Mouse (Mus musculus): Measurements from ENCODE around the gene Rd3l. TPM values are rescaled to one million over a fixed set of nuclear protein-coding genes. Genes with fewer than 3 reads are reported as not detected.

Gene Rd3l
- not detected in 2 replicates for polyA plus RNA-seq (2016; fragmentation: Nextera tagmentation; extraction: Ambion mirVana)

DNA sequence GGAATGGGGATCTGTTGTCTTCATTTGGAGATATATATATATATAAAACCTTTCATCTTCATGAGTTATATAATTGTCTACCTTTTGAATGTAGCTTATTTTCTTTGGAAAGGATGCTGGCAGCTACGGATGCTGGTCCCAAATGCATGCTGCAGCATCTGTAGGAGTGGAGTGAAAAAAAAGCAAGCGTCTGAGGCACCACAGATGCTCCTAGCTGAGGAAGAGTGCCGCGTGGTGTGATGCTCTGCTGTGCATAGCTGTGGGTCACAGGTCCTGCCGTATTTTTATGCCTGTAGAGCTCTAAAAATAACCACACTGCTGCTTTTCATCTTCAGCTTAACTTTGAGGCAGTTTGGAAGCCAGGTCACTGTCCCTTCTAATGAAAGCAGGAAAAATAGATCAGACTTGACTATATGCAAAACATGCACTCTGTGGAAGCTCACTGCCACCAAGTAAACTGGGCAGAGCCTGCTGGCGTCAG lies at the start of gene Rd3l:
Gene Rd3l, minus strand, starts transcription at position 431 of the 481 bp plus-strand sequence.
- no peak within 1 kb of the TSS for H3K9ac ChIP-seq
- H3K36me3 ChIP-seq: no peaks in the 10 kb centered on the region
- ATAC-seq (ENCODE audit: low FRiP score, low read depth): no peak
- H3K4me3 ChIP-seq: no peak within 1 kb of the TSS
- no peaks in the 10 kb centered on the region for H3K9me3 ChIP-seq
- H3K4me2 ChIP-seq (replicated peaks): no peak within 1 kb of the TSS
- WGBS: 72% methylated on average over 6 of the region's 6 CpGs
- H3K27me3 ChIP-seq (replicated peaks): no peaks in the 10 kb centered on the region
- H3K27ac ChIP-seq: no peak within 1 kb of the TSS
- no peaks in the 10 kb centered on the region for H3K4me1 ChIP-seq

GRCm38 (mm10) chr12:112027408-112027807 lies 46.3 kb upstream of the Rd3l start:
- no peaks in the 10 kb centered on the region for H3K36me3 ChIP-seq
- H3K9ac ChIP-seq: no peak overlapping the region
- no peaks in the 10 kb centered on the region for H3K4me1 ChIP-seq
- H3K4me3 ChIP-seq: no peak overlapping the region
- no peaks in the 10 kb centered on the region for H3K9me3 ChIP-seq
- H3K27me3 ChIP-seq (replicated peaks): no peaks in the 10 kb centered on the region
- ATAC-seq (ENCODE audit: low FRiP score, low read depth): no peak
- H3K4me2 ChIP-seq (replicated peaks): no peak overlapping the region
- 73% methylated on average over 4 of the region's 4 CpGs for WGBS
- no peak overlapping the region for H3K27ac ChIP-seq

DNA sequence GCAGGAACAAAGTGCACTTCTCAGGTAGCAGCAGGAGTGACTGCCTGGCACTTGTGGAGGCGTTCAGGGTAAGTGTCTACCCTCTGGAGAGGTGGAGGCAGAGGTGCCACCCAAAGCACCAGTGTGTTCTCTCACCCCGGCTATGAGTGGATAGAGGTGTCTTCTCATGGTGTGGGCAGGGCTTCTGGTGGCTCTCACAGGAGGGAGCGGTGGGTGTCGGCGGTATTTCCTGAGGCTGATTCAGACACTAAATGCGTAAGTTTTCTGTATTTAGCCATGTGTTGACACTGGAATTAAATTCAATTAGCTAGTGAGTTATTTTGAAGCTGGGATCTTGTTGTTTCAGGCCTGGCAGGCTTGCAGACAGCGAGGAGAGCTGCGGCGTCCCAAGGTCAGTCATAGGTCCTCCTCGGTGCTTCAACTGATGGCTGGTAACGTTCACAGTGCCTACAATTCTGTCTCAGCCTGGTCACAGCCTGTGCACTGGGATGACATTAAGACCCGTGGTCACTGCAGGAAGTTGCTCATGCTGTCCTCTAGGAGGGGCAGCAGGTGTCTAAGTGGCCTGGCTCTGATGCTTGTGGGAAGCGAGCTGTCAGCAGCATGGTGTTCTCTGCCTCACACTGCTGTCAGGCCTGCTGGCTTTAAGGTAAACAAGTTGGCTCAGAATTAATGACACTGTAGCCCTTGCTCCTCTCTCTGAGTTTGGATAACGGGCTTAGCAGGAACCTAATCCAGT lies 45.0 kb upstream of the Rd3l start:
- ATAC-seq (ENCODE audit: low FRiP score, low read depth): no peak
- H3K9ac ChIP-seq: no peak overlapping the region
- no peak overlapping the region for H3K4me3 ChIP-seq
- H3K4me2 ChIP-seq (replicated peaks): no peak overlapping the region
- H3K36me3 ChIP-seq: no peaks in the 10 kb centered on the region
- H3K4me1 ChIP-seq: no peaks in the 10 kb centered on the region
- 84% methylated on average over 14 of the region's 14 CpGs for WGBS
- no peaks in the 10 kb centered on the region for H3K27me3 ChIP-seq (replicated peaks)
- H3K27ac ChIP-seq: no peak overlapping the region
- peaks cover 5% of the 10 kb centered on the region for H3K9me3 ChIP-seq

DNA sequence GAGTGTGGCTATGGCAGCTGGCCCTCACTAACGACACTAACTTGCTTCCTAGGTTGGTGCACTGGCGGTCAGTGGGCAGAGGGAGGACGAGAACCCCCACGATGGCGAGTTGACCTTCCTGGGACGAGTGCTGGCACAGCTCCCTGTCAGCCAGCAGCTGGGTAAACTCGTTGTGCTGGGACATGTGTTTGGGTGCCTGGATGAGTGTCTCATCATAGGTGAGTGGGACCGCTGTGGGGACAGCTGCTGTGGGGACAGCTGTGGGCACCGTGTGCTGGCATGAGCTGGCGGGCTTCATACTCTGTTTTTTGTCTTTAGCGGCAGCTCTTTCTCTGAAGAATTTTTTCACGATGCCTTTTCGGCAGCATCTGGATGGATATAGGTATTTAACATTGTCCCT lies 44.3 kb upstream of the Rd3l start:
- no peak overlapping the region for H3K27ac ChIP-seq
- no peaks in the 10 kb centered on the region for H3K36me3 ChIP-seq
- H3K4me3 ChIP-seq: no peak overlapping the region
- no peaks in the 10 kb centered on the region for H3K27me3 ChIP-seq (replicated peaks)
- no peak for ATAC-seq (ENCODE audit: low FRiP score, low read depth)
- WGBS: 91% methylated on average over 13 of the region's 13 CpGs
- H3K4me2 ChIP-seq (replicated peaks): no peak overlapping the region
- peaks cover 5% of the 10 kb centered on the region for H3K9me3 ChIP-seq
- H3K4me1 ChIP-seq: no peaks in the 10 kb centered on the region
- no peak overlapping the region for H3K9ac ChIP-seq

- WGBS: 73% methylated on average over 17 of the region's 17 CpGs
- H3K36me3 ChIP-seq: no peaks in the 10 kb centered on the region
- H3K4me2 ChIP-seq (replicated peaks): no peak overlapping the region
- H3K9me3 ChIP-seq: peaks cover 7% of the 10 kb centered on the region
- no peak for ATAC-seq (ENCODE audit: low FRiP score, low read depth)
- no peak overlapping the region for H3K27ac ChIP-seq
- H3K4me3 ChIP-seq: no peak overlapping the region
- H3K9ac ChIP-seq: no peak overlapping the region
- no peaks in the 10 kb centered on the region for H3K27me3 ChIP-seq (replicated peaks)
- no peaks in the 10 kb centered on the region for H3K4me1 ChIP-seq
These were observed 43.6 kb upstream of the Rd3l start for GRCm38 (mm10) chr12:112024581-112025310.

DNA sequence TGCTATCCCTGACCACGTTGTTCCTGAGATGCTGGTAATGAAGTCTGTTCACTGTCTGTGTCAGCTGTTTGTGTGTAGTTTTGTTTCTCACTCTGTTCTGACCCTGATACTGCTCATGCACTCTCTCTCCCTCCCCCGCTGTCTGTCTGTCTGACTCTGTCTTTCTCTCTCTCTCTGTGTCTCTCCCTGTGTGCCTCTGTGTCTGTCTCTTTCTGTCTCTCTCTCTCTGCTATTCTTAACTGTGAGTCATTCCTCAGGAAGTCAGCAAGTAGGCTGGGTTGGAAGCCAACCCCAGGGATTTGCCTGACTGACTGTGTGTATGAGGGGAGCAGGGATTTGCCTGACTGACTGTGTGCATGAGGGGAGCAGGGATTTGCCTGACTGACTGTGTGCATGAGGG lies 42.2 kb upstream of the Rd3l start:
- Histone ChIP-seq H3K4me1 (no peaks in the 10 kb centered on the region), H3K4me2 (replicated peaks) (no peak overlapping the region), H3K27me3 (replicated peaks) (no peaks in the 10 kb centered on the region), H3K9me3 (peaks cover 7% of the 10 kb centered on the region), H3K4me3 (no peak overlapping the region), H3K27ac (no peak overlapping the region), H3K9ac (no peak overlapping the region), H3K36me3 (no peaks in the 10 kb centered on the region)
- ATAC-seq (ENCODE audit: low FRiP score, low read depth): no peak
- 82% methylated on average over 2 of the region's 2 CpGs for WGBS

- 84% methylated on average over 4 of the region's 4 CpGs for WGBS
These were observed 35.2 kb upstream of the Rd3l start for GRCm38 (mm10) chr12:112016346-112016745.

GRCm38 (mm10) chr12:112013271-112013801 lies 32.2 kb upstream of the Rd3l start:
- H3K9ac ChIP-seq: no peak overlapping the region
- no peaks in the 10 kb centered on the region; the same call in 1 of the 2 replicates for H3K4me1 ChIP-seq
- H3K27ac ChIP-seq: no peak overlapping the region
- no peaks in the 10 kb centered on the region for H3K27me3 ChIP-seq (replicated peaks)
- H3K4me2 ChIP-seq (replicated peaks): peak overlapping the region; percentile 49
- WGBS: 17% methylated on average over 14 of the region's 14 CpGs
- H3K36me3 ChIP-seq: no peaks in the 10 kb centered on the region
- no peaks in the 10 kb centered on the region for H3K9me3 ChIP-seq
- H3K4me3 ChIP-seq: no peak overlapping the region
- ATAC-seq (ENCODE audit: low FRiP score, low read depth): 0 out of 2 replicates have a peak, but pooled peaks have one; percentile 48

More at GRCm38 (mm10) chr12:112016346-112016745, 35.2 kb upstream of the Rd3l start:
- H3K4me1 ChIP-seq: no peaks in the 10 kb centered on the region; the same call in 1 of the 2 replicates
- ATAC-seq (ENCODE audit: low FRiP score, low read depth): no peak
- H3K4me2 ChIP-seq (replicated peaks): no peak overlapping the region
- no peaks in the 10 kb centered on the region for H3K27me3 ChIP-seq (replicated peaks)
- H3K9me3 ChIP-seq: peaks cover 3% of the 10 kb centered on the region; the same call in 1 of the 2 replicates
- no peaks in the 10 kb centered on the region for H3K36me3 ChIP-seq
- no peak overlapping the region for H3K4me3 ChIP-seq
- H3K27ac ChIP-seq: no peak overlapping the region
- H3K9ac ChIP-seq: no peak overlapping the region

DNA sequence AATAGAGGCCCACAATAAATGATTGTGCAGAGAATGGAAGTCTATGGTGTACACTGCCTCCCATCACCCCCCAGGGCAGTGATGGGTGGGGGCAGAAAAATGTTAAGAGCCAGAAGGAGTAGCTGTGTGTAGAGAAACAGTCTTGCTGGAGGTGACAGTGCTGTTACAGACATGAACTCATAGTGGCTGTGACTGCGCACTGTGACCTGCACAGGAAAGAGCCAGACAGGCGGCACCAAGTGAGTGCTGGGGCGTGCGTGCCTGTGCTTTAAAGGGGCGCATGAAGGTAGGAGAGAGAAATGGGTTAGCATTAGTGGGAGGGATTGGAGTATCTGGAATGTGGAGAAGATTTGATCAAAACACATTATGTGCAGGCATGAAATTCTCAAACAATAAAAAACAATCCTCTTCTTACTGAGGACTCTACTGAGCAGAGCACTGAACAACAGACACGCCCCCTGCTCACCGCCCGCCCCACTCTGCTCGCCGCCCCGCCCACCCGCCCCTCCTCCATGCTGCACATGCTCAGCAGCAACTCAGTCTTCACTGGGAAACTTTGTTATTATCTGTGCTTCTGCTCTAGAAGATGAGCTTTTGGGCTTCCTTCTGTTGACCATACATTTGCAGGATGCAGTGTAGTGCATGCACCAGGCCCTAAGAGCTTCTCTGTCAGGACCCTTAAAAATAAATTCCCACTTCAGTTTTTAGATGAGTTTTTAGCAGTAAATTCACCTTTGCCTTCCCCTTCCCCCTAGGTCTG lies 31.6 kb upstream of the Rd3l start:
- no peaks in the 10 kb centered on the region for H3K27me3 ChIP-seq (replicated peaks)
- H3K36me3 ChIP-seq: no peaks in the 10 kb centered on the region
- H3K9ac ChIP-seq: no peak overlapping the region
- H3K9me3 ChIP-seq: no peaks in the 10 kb centered on the region
- peak; percentile 92 for ATAC-seq (ENCODE audit: low FRiP score, low read depth)
- H3K4me3 ChIP-seq: no peak overlapping the region
- no peak overlapping the region for H3K27ac ChIP-seq
- WGBS: 31% methylated on average over 12 of the region's 12 CpGs
- no peaks in the 10 kb centered on the region; the same call in 1 of the 2 replicates for H3K4me1 ChIP-seq
- H3K4me2 ChIP-seq (replicated peaks): peak overlapping the region; percentile 49

DNA sequence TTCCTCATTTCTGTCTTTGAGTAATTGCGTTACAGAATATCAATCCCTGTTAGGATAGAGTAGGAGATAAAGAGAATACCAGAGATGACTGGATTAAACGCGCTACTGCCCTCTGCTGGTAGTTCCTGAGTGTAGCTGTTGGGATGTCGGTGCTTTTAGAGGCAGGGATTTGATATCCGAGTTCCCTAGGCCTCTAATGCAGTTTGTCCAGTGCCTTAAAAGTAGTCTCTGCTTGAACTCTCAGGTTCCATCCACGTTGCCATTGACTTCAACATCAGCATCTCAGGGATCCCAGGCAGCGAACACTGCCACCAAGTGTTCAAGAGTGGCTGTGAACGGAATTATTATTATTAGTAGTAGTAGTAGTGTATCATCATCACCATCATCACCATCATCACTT lies 20.1 kb upstream of the Rd3l start:
- Histone ChIP-seq H3K4me1 (no peaks in the 10 kb centered on the region), H3K9me3 (no peaks in the 10 kb centered on the region), H3K4me2 (replicated peaks) (no peak overlapping the region), H3K4me3 (no peak overlapping the region), H3K27ac (no peak overlapping the region), H3K36me3 (no peaks in the 10 kb centered on the region), H3K9ac (no peak overlapping the region), H3K27me3 (replicated peaks) (no peaks in the 10 kb centered on the region)
- ATAC-seq (ENCODE audit: low FRiP score, low read depth): no peak
- WGBS: 27% methylated on average over 8 of the region's 8 CpGs

DNA sequence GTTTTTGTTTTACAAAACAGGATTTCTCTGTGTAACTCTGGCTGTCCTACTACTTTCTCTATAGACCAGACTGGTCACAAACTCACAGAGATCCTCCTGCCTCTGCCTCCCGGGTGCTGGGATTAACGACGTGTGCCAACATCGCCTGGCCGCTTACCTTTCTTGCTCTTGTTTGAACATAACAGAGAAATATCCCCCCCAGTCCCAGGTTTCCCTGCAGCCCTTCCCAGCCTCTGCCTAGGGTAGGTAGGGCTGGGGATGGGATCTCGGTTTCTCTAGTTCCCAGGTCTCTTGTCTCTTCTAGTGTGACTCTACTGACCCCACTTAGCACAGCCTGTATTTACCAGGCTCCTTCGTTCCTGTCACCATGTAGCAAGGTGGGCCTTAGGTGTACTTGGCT lies 18.6 kb upstream of the Rd3l start:
- H3K4me2 ChIP-seq (replicated peaks): no peak overlapping the region
- no peaks in the 10 kb centered on the region for H3K36me3 ChIP-seq
- H3K4me3 ChIP-seq: no peak overlapping the region
- no peak for ATAC-seq (ENCODE audit: low FRiP score, low read depth)
- H3K9ac ChIP-seq: no peak overlapping the region
- no peaks in the 10 kb centered on the region for H3K9me3 ChIP-seq
- WGBS: 93% methylated on average over 7 of the region's 7 CpGs
- no peaks in the 10 kb centered on the region for H3K27me3 ChIP-seq (replicated peaks)
- no peaks in the 10 kb centered on the region for H3K4me1 ChIP-seq
- H3K27ac ChIP-seq: no peak overlapping the region

DNA sequence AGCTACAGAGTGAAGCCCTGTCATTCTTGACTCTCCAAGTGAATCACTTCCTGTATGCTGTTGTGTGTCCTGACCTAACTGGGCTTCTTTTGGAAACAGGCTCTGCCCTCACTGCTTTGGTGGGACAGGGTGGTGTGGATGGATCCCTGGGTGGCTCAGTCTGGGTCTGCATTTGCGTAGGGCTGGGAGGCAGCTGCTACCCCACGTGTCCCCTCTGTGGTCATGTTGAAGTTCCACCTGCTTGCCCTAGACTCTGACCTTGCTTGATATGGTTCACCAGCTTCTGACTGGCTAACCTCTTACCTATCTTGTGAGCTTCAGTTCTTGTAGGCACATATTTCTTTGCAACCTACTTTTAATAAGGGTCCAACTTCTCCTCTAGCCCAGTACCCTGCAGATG lies 14.0 kb upstream of the Rd3l start:
- no peak overlapping the region for H3K4me3 ChIP-seq
- no peaks in the 10 kb centered on the region for H3K4me1 ChIP-seq
- H3K4me2 ChIP-seq (replicated peaks): no peak overlapping the region
- no peak overlapping the region for H3K27ac ChIP-seq
- H3K36me3 ChIP-seq: no peaks in the 10 kb centered on the region
- 93% methylated on average over 2 of the region's 2 CpGs for WGBS
- no peak for ATAC-seq (ENCODE audit: low FRiP score, low read depth)
- no peaks in the 10 kb centered on the region for H3K9me3 ChIP-seq
- H3K9ac ChIP-seq: no peak overlapping the region
- H3K27me3 ChIP-seq (replicated peaks): no peaks in the 10 kb centered on the region
